Mouse (Mus musculus) urinary bladder, postnatal 10 days (tissue): ENCODE measurements around the gene Tmod4.

Experiments
- DNase-seq: peaks from one replicate; pipeline ENCODE4 v3.0.0; 2022; ENCODE audit warnings: low spot score

The Tmod4 gene

DNA sequence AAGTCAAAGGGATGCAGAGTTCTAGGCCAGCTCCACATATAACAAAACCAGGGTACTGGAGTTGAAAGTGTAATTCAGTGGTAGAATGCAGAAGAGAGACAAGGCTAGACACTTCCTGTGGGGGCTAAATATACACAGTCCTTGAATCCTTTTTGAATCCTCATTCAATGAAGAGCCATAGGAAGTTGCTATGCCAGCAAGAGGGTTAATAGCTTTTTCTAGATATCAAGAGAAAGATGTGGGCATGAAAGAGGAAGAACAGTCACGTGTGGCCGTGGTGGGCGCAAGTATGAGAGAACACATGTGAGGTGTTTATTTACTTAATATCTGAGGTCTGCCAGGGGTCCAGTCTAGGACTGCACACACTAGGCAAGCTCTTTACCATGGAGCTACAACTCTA, 12.1 kb downstream of the Tmod4 start:
- no peak for DNase-seq

DNA sequence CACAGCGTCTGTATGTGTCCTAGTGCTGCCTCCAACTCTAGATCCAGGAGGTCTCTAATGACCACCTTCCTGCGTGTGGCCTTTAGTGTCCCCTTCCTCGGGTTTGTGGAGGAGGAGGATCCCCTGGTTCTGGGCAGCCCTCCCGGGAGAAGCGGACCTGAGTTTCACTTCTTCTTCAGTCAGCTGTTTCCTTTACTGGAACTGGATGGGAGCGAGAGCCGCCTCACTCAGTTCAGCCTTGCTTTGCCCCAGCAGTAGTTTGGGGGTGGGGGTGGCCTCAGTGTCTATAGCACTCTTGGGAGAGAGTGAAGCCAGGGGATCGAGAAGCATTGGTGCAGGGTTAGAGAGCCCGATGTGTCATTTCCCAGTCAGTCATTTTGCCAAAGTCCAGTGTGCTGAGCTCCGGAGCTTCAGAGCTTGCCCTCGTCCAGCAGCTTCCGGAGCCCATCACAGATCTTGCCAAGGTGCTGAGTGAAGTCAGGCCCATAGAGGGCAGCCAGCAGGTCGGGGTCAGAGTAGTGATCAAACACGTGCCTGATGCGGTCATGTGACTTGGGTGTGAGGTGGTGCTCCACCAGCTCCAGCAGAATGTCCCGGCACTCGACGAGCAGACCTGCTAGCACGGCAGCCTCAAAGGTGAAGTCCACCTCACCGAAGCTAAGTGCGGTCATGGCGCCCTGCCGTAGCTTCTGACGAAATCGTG, 15.5 kb downstream of the Tmod4 start:
- DNase-seq, result no peak

DNA sequence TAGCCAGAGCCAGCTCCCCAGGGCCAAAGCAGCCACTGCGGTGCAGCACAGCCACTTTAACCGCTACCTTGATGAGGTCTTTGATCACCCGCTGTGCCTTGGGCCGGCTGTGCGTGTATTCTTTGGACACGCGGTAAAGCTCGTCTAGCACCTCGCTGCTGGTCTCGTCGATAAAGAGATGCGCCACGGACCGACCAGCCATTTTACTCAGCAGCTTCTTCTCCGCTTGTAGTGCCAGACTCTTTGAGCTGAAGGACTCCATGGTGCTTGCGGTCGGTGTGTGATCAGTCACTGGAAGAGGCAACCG, 16.0 kb downstream of the Tmod4 start:
- DNase-seq, result no peak

DNA sequence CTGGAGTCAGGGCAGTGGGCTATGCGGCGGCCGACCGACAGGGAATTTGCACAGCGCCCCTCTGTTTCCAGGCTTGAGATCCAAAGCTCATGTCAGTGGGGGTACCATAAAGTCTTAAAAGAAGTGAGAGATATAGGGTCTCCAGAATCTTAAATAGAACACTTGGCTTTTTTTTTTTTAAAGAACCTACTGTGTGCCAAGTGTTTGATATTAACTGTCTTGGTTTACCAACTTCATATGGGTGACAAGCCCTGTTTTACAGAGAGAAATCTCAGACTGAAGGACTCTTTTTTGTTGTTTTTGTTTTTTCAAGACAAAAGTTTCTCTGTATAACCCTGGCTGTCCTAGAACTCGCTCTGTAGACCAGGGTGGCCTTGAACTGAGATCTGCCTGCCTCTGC, 16.5 kb downstream of the Tmod4 start:
- DNase-seq, result no peak

DNA sequence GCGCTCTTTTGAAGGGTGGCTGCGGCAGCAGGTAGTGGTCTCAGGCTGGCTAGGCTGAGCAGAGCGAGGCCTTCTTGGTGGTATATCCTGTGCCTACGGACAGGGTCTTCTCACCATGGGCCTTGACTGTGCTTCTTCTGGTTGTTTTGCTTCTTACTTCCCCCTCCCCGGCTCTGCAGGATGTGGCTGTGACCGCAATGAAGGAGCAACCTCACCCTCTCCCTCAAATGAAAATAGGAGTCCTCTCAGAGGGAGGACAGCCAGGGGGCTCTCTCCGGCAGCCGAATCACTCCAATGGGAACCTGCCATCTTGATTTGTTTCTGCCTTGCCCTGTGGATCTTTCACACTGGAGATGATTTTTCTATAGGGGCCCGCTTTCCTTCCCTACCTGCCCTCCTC, 17.2 kb downstream of the Tmod4 start:
- DNase-seq, result no peak

DNA sequence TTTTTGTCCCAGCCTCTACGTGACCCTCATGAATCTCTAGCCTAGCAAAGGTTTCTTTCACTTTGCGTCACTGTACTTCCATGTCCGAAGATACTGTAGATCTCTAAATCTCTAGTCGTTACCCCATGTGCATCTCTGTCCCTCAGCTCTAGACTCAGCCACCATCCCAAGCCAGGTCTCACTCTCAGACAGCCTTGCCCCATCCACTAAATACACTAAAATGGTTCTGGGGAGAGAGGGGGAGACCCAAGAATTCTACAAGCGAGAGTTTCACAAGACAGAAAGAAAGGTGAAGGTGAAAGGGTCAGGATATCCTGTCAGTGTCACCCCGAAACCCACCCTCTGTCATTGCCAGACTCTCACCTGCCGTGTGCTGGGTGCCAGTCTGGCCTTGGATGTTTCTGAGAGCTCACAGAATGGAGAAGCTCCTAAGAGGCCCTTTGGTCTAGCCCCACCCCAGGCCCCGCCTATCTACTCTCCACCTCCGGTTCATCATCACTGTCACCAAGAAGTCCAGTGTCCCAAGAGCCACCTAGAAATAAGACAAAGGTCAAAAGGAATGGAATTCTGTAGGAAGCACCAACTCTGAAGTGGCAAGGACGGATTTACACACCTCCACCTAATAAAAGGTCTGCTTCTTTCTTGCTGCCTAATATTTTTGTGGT, 17.8 kb downstream of the Tmod4 start, which contains the start of gene Tnfaip8l2:
Tnfaip8l2 (minus strand) TSS at position 409 of the 665 bp plus-strand sequence.
- DNase-seq, result no peak

DNA sequence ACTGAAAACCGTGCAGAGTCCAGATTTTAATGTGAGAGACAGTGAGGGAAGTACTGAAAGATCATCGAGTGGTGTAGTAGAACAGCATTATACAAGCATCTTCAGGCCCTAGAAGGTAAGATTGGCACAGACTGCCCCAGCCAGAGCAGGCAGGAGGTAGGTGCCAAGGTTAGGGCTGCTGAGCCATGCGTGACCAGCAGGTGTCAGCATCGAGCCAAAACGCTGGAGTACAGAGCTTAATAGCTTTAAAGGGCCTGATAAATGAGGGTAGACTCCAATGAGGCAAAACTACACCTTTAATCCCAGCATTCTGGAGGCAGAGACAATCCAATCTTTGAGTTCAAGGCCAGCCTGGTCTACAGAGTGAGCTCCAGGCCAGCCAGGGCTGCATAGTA, 18.3 kb downstream of the Tmod4 start:
- DNase-seq, result peak; percentile 58

DNA sequence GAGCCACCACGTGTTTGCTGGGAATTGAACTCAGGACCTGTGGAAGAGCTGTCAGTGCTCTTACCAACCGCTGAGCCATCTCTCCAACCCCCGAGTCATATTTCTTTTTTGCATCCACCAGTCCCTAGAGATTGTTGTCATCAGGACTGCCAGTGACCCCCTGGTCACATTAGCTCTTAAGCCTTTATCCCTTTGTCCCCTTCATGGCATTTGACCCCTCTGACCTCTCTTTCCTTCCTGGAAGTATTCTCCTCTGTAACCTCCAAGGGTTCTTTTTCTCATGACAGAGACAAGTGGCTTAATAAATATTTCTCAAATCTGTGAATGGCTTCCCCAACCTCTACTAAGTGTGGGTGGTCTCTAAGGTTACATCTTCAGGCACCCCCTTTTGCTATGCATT, 23.6 kb downstream of the Tmod4 start:
- no peak for DNase-seq

DNA sequence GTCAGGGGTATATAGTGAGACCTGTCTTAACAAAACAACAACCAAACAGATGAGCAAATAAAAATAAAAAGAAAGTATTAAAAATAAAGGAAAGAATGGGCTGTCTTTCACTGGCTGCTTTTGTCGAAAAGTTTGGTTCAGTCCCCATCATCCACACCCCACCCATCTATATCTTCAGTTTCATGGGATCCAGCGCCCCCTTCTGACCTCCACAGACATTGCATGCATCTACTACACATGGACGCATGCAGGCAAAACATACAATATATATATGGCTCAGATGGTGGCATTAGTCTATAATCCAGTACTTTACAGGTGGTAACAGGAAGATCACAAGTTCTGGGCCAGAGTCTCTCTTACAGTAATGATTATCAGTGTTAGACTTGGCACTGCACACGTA, 29.6 kb downstream of the Tmod4 start:
- no peak for DNase-seq

DNA sequence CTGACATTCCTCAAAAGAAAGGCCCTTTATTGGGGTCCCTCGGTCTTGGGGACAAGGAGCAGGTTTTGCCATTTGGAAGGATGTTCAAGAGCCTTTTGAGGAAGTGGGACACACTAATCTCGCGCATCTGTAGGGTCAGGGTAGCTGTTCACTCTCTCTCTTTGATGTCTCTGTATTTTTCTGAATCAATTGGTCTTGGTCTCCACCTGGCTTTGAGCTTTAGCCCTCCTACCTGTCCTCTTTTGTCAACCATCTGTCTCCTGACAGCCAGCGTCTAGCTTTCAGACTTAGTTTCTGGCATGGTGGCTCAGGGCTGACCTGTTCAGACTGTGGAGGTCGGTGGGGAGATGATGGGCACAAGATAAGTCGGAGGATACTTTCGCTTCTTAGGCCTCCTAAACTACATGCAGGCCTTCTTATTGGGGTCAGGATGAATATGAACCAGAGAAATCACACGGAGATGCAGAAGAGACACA, 35.3 kb downstream of the Tmod4 start:
- no peak for DNase-seq

DNA sequence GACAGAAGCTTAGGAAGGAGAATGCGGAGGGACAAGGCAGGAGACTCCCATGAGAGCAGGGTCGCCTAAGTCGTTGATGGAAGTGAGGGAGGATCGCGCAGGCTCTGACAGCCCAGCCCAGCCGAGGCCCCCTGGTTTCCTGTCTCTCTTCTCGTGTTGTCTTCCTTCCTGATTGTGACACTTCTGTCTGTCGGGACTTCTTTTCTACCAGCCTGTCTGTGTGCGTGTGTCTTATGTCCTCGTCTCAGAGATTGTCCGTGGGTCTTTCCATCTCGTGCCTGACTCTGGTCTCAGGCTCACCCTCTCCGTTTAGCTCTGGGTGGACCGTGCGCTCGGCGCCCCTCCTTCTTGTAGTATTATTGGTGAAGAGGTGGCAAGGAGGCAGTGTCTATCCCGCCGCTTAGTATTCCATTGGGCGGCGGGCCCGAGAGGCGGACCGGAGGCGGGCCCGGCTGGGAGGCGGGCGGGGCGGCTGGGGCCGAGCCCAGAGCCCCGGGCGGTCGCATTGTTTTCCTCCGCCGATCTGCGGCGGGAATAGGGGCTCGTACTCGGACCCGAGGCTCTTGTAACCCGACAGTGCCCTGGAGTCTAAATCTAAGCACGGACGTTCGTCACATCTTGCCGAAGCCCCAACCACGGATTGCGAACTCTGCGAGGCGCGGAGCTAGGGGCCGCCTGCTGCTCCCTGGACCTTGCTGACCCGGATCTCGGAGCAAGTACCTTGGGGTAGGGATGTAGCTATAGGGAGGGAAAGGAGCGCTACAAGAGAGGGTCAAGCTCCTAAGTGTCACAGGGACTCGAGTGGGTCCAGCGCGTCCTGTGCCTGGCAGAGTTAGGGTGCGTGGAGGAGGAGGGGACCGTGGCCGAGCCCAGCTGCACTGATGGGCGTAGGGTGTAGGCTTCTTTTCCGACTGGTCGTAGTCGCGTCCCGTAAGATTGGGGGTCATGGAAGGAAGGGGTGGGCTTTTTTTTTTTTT, 36.0 kb downstream of the Tmod4 start, which contains the start of gene Sema6c:
Sema6c (plus strand) TSS at position 471 of the 977 bp plus-strand sequence.
- peak; percentile 52 for DNase-seq

DNA sequence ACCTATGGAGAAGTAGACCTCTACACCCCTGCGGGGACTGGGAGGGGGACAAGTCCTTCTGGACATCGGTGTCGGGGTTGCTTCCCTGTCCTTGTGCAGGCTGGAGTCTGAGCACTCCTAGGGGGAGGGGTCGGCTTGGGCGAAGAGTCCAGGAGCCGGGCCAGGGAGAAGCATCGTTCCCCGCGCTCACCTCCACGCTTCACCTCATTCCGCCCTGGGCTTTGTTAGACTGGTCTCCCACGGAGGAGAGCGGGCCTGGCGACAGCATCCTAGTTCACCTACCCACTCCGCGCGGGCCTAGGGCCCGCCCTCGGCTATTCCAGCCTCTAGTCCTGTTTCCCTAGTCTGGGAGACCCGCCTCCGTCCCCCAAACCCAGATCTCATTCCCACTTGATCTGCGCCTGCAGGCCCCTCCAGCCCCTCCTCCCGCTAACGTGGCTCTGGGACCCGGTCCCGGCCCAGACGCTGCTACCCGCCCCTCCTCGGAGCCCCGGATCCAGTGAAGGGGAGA, 36.8 kb downstream of the Tmod4 start:
- DNase-seq, result no peak

DNA sequence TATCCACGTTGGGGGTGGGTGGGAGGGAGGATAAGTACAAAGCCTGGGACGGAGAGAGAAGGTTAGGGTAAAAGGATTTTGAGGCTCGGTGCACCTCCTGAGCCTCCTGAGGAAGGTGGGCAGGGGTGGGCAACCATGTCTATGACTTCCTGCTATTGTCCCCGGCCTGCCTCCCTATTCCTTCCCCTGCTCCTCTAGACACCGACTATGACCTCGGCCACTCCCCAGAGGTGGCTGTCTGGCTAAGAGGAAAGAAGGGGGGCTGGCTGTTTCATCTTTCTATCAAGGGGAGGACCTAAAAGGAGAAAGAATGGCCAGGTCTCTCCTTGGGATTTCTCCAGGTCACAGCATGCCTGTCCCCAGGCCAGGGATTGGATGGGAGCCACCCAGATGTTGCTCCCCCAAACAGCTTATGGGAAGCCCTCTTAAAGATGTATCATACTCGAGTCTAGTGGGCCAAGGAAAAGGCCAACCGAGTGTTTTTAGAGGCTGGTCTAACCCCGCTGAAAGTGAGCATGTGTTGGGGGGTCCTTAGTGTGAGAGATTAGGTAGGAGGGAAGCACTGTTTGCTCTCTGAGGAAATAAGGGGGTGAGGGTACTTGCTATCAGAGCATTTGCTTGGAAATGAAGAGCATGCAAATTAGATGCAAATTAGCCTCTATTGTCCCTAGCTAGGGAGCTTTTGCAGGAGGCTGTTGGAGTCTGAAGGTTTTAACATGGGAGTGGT, 37.5 kb downstream of the Tmod4 start:
- DNase-seq, result no peak

DNA sequence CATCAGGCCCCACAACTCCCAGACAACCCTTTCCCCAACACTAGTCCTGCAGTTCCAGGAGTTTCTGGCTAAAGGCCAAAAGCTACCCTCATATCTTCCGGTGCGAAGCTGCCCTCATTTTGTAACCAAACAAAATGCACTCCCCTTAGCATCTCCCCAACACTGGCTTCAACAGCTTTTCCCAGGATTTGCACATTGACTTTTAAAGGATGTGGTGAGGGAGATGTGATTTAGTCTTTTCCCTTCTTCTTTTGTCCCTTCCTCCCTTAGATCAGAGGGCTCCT, 38.0 kb downstream of the Tmod4 start:
- DNase-seq, result no peak

DNA sequence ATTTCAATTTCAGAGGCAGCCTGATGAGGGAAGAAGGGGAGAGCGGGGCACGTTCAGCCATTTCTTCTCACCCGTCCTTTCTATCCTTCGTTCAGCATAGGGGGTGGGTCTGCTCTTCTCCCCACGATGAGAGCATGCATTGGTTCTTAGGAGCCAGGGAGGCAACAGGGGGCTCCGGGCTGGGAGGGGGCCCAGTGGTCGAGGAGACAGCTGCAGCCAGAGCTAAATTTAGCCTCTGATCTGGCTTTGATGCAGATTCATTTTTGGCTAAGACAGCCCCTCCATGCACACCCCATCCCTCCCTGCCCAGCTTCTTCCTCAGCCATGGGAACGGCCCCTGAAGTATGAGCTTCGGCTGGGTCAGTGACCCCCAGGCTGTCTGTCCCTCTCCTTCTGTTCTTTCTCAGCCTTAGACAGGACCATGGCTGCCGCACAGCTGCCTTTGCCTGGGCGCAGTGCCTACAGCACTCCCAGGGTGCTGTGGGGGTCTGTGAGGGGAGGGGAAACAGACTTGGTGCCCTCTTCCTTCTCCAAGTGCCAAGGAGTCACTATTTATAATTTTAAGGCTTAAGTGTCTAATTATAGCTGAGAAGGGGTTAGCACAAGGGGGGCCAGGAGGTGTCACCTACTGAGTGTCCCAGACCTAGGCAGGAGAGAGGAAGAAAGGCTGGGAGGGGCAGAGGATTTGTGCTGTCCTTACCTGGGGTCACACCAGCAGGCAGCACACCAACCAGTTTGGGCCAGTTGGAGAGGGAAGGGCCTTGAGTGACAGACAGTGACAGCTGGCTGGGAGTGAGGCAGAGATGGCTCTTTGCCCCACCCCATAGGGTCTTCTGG, 39.4 kb downstream of the Tmod4 start:
- DNase-seq, result no peak

DNA sequence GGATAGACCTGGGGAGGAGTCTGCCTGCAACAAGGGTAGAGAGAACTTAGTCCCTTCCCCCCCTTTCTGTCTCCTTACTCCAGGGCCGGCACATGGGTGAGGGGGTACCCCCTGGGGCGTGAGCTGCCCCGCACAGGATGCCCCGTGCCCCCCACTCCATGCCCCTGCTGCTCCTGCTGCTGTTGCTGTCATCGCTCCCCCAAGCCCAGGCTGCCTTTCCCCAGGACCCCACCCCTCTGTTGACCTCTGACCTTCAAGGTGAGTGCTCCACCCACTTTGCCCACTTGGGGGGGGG, 39.9 kb downstream of the Tmod4 start:
- DNase-seq, result no peak

DNA sequence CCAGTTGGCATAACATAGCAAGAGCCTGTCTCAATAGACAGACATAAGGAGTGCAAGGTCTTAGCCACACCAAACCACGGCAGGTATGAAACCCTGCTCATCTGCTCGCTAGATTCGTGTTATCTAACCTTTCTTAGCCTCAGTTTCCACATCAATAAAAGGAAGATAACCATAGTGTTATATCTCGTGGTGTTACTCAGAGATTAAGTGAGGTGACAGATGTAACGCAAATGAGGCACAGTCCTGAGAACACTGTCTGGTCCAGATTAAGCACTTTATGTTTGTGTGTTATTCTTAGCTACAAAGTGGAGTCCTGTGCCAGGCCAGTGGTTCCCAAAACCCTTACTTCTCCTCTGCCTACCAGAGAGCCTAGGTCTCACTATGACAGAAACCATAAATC, 40.6 kb downstream of the Tmod4 start:
- DNase-seq, result no peak

DNA sequence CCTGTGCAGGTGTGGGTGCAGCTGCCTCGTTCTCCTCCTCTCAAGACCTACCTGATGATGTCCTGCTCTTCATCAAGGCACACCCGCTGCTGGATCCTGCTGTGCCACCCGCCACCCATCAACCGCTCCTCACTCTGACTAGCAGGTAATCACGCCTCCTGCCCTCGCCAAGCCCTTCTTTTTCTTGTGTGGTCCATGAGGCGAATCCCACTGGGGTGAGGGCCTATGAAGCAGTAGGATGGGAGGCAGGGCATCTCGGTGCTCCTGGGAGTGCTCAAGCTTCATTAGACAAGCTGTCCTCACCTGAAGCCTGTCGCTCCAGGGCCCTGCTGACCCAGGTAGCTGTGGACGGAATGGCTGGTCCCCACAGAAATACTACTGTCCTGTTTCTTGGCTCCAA, 45.7 kb downstream of the Tmod4 start:
- no peak for DNase-seq

DNA sequence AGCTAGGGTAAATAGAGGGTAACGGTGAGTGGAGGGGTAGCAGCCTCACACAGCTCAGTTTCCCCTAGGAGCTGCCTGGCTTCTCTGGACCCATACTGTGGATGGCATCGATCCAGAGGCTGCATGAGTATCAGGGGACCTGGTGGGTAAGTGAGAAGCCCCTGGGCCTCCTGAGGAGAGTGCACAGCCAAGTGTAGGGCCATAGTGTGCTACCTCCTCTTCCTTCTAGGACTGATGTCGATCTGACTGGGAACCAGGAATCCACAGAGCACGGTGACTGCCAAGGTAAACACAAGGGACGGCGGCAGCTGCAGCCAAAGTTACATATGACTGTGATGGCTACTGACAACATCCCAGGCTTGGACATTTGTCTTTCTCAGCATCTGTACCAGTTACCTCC, 46.8 kb downstream of the Tmod4 start:
- DNase-seq, result no peak

DNA sequence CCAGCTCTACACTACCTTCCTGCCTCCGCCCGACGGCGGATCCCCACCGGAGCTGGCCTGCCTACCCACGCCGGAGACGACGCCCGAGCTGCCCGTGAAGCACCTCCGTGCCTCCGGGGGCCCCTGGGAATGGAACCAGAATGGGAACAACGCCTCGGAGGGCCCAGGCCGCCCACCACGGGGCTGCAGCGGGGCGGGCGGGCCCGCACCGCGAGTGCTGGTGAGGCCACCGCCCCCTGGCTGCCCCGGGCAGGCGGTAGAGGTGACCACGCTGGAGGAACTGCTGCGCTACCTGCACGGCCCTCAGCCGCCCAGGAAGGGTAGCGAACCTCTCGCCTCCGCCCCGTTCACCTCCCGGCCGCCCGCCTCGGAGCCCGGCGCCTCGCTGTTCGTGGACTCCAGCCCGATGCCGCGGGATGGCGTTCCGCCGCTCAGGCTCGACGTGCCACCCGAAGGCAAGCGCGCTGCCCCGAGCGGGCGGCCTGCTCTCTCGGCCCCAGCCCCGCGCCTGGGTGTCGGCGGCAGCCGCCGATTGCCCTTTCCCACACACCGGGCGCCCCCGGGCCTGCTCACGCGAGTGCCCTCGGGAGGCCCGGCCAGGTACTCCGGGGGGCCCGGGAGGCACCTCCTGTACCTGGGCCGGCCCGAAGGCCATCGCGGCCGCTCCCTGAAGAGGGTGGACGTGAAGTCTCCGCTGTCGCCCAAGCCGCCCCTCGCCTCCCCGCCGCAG, 48.4 kb downstream of the Tmod4 start:
- no peak for DNase-seq
